Mouse (Mus musculus) NIH3T3 (cell line): ENCODE measurements around the gene Xylt1.

Experiments
- DNase-seq: peaks from one replicate; pipeline ENCODE4 v3.0.0-alpha.2; 2012; ENCODE audit warnings: low read depth

The Xylt1 gene

DNA sequence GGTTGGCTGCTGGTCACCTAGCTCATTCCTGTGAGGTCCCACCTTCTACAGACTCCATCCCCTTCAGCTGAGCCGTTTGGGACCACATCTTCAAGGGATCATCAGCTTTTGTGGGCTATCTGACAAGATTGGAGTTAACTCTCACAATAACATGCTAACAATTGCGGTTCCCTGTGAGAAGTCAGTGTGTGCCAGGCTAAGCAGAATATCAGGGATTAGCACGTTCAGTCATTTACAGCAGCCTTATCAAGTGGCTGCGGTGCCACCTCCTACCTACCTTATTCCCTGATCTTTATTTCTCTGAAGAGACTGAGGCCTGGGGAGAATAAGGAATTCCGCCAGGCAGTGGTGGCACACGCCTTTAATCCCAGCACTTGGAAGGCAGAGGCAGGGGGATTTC is 13.6 kb downstream of the Xylt1 start:
- DNase-seq: no peak

DNA sequence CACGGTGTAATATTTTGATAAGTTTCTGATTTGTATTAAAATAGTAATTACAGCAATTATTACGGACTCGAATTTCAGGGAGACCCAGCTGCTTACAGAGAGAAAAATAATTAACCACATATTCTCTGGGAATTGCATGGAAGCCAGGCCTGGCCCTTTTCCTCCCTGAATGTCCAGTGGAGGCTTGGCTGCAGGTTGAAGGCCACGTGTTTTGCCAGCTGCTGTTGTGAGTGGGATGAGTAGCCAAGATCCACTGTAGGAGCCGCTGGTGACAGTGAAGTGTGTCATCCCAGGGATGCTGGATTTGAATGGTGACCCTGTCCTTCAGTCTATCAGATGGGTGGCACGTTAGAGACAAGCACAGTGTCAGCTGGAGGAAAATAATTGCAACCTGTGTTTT is 14.7 kb downstream of the Xylt1 start:
- no peak for DNase-seq

DNA sequence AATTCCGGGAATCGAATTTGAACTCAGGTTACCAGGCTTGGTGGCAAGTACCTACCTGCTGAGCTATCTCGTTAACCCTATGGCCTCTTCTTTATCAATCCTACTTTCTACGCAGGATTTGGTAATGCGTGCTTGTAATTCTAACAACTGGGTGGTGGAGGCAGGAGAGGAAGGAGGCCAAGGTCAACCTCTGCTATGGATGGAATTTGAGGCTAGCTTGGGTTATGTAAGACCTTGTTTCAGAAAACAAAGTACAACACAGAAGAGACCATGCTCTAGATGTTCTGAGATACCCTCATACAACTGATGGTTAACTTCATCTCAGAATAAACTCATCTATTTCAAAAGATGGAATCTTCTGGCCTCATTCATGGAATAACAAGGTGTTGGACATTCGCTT is 17.1 kb downstream of the Xylt1 start:
- no peak for DNase-seq

DNA sequence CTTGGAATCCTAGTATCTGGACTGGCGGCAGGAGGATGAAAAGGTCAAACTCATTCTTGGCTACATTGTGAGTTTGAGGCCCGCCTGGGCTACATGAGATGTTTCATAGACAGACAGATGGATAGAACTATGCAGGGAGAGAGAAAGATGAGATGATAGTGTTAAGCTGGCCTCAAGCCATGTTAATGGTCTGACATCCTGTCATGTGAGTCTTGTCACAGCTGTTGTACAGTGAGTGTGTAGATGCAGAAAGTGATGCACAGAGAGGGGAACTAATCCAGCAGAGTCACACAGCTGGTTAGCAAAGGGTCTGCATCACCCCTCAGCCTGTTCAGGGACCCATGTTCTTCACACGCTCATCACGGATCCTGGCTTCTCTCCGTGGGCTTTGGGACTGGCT is 19.2 kb downstream of the Xylt1 start:
- no peak for DNase-seq

DNA sequence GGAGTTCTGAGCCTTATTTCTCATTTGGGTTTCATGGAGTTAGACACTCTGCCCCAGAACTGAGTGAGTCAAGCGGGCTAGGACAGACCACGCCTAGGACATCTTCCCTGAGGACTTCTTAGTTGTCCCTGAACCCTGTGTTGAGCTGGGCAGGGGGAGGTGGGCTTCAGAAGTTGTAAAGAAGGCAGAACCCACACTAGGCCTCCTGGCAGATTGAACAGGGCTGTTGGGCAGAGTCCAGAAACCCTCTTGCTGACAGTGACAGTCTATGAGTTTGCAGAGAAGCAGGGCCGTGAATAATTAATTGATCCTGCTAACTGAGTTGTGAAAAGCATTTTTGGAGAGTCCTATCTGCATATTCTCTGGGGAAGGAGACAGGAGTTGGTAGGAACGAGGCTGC is 20.8 kb downstream of the Xylt1 start:
- no peak for DNase-seq

DNA sequence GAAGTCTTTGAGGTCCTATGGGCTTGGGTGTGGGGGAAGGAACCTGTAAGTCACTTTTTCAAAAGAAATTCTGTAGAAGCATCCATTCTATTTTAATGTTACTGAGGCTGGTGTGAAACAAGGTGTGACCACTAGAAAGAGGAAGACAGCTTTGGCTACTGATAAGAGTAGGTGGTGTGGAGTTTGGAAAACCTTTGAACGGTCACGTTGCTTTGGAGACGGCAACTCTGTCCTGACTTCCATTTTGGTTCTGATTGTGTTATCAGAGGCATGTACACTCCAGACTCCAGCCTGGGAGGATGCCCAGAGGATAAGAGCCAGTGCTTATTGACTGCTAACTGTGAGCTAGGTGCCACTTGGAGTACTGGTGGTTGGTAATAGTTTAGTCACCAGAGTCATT is 25.6 kb downstream of the Xylt1 start:
- no peak for DNase-seq

DNA sequence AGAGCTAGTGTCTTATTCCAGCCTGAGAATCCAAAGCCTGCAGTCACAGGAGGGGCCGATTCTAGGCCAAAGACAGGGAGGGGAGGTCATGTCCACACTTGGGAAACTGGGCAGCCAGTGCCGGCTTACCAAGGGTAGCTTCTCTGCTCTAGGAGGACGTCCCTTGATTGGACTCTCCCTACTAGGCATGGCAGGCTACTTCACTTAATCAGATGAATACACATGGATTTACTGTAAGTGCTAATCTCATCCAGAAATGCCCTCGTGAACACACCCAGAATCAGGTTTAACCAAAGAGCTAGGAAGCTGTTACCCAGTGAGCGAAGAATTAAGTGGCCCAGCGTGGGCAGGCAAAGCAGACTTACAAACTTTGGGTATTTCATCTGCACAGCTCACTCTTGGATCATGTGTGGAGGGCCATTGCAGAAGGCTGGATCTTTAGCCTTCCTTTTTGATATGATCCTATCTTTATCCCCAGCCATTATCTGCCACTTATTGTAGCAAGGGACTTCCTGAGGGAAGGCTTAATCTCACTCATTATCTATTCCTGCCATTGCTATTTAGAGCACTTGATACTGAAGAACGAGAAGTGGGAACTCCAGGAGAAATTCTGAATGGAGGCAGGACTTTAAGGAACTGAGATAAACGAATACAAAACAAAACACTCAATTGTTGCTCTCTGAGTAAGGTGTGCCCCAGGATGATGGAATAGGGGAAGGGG is 28.6 kb downstream of the Xylt1 start:
- DNase-seq: no peak

DNA sequence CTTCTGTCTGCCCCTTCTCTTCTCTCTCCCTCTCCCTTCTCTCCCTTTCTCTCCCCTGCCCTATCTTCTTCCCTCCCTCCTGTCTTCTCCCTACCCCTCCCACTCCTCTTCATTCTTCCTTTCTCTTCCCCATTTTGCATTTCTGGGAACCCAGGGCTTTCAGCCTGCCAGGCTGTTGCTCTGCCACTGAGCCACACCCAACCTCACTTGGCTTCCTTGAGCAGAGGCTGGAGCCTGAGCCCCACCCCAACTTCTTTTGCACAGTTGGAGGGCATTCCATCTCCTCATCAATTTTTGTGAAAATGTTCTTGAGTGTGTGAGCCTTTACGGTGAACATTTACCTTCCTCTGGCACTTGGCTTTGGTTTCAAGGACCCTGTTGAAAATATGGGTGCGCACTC is 31.1 kb downstream of the Xylt1 start:
- no peak for DNase-seq

DNA sequence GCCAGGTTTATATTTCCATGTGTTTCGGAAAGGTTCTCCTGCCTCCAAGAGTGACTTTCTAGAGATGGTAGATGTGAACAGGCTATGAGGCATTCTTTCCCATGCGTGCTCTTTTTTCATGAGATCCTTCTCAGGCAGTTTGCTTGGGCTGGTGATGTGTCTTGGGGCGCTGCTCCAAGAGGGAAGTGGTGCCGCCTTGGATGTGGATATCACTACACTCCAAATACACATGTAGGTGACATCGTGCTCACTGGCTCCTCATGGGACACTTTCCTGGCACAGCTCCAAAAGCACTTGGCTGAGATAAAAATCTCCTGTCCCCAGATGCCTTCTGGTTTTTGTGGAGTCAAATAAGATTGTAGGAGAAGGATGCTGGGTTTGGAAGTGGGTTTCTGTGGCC is 31.6 kb downstream of the Xylt1 start:
- no peak for DNase-seq

DNA sequence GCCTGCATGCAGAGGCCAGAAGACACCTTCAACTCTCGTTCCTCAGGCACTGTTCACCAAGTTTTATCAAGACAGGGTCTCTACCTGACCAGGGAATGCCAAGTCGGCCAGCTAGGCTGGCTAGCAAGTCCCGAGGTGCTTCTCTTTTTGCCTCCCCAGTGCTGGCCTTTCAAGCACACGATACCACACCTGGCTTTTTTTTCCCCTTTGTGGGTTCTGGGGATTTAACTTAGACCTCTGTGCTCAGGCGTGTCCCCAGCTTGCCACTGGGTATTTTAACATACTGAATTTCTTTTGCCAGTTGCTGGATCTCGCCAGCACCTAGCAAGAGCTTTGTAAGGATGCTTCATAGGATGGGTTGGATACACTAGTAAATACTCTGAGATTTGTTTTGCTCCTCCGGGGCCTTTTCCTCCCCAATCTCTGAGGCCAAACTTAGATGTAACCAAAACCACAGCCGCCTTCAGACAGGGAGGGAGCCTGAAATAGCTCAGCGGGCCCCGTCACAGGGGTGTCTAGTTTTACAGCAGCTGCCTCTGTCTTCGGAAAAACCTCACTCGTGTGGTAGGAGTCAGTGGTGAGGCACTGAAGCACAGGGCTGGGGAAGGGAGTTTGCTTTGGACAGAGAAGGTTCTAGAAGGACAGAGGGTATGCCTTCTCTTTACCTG is 33.7 kb downstream of the Xylt1 start:
- DNase-seq: no peak

DNA sequence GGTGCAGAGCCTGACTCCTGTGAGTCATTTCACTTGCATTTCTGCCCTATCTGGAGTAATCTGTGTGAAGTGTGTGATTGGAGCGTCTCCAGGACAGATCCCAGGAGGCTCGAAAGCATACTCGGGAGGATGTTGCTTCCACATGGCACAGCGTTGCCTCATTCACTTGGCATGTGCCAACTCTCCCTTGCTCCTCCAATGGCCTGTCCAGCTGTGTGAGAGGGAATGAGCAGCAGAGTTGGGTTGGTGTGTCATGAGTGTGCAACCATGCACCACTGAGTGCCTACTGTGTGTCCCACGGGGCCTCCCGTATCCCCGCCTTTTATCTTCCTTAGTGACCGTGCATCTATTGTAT is 34.2 kb downstream of the Xylt1 start:
- DNase-seq: peak; percentile 1

DNA sequence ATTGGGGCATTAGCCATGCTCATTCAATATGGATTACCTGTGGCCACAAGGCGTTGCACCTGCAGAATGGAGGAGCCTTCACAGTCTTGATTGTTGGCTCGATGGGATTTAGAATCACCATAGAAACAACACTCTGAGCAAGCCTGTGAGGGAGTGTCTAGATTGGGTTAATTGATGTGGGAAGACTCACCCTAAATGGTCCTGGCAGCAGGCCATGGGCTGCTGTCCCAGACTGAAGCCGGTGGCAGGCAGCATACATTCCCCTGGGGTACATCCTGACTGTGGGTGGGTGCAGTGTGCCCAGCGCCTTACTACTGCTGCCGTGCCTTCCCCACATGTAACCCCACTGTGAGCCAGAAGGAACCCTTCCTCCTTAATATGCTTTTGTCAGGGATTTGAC is 38.3 kb downstream of the Xylt1 start:
- no peak for DNase-seq

DNA sequence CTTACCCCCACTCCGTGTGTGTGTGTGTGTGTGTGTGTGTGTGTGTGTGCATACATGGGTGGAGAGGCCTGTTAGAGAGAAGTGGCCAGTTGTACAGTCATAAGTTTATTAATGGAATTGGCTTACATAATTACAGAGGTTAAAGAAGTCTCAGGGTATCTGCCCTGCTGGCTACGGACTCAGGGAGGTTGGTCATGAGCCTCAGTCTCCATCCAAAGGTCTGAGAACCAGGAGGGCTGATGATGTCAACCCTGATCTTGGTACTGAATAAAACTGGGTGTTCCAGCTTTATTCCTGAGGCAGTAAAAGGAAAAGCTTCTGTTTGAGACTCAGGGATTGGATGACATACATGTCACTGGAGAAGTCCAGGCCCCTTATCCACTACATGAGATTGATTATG is 39.1 kb downstream of the Xylt1 start:
- DNase-seq: no peak

DNA sequence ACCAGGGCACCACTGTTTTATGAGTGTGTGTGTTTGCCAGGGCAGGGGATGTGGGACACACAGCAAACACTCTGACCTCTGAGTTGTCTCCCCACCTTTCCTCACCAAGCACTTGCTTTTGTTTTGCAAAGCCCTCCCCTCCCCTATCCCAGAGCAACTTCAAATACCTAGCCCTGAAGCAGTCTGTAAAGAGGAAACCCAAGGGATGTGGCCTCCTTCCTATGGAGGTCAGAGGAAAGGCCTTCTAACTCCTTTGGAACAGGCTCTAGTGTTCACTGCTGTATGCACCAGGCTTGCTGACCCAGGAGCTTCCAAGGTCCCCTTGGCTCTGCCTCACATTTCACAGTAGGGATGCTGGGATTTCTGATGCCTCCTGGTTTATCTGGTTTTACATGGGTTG is 39.5 kb downstream of the Xylt1 start:
- DNase-seq: no peak

DNA sequence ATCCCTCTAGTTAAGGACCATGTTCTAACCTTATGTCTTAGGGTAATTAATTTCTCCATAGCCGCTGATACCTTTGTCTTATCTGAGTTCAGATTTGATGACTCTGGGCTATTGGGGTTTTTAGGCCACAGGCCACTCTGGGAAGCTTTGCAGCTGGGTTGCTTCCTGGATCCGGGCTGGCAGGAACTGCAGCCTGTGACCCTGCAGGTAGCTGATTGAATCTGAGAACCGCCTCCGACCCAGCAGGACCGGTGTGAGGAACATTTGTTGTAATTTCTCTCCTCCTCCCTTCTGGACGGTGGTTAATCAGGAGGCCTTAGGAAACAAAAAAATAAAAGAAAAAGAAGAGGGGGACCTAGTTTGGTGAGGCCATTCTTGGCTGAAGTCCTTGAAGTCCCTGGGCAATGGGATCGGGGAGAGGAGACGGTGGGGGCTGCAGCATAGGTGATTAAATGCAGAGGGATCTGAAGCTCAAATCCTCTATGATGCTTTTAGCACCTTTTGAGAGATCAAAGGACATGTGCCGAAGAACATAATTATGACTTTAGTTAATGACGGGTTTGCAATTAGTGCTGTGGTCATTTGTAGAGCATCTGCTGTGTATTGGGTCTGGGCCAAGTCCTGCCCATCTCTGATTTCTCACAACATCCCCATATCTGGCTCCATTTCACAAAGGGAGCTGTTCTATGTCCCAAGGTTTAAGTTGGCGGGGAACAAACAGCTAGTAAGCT is 40.2 kb downstream of the Xylt1 start:
- no peak for DNase-seq

DNA sequence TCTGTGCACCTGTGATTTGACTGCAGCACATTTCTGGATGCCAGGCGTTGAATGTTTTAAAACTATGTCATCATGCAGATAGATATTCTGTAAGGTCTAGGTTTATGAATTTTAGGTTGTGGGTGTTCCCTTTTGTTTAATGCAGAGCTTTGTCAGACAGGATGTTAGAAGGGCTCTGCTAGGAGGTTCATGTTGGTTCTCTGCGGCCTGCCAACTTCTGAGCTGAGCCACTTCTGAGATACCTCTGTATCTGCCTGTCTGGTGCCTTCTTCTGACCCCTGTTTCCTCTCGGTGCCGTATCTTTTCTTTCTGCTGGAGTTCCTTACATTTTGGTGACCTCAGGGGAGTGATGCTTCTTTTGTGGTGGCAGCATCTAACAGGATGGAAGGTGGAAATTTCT is 44.1 kb downstream of the Xylt1 start:
- no peak for DNase-seq

DNA sequence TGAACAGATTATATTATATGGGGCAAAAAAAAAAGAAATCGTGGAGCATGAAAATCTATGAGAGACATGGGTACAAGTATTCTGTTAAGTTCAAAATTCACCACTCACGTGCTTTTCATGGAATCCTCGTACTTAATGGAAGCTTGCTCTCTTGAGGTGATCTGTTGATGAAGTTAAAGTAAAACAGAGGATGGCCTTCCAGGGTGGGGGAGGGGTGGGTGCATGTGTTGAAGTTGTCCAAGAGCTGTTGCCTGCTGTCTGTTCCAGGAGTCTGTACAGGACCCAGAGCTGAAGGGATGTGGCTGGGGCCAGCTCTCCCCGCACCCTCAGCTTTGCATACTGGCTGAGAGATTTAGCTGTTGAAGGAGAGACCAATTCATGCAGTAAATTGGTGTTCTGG is 45.6 kb downstream of the Xylt1 start:
- no peak for DNase-seq

DNA sequence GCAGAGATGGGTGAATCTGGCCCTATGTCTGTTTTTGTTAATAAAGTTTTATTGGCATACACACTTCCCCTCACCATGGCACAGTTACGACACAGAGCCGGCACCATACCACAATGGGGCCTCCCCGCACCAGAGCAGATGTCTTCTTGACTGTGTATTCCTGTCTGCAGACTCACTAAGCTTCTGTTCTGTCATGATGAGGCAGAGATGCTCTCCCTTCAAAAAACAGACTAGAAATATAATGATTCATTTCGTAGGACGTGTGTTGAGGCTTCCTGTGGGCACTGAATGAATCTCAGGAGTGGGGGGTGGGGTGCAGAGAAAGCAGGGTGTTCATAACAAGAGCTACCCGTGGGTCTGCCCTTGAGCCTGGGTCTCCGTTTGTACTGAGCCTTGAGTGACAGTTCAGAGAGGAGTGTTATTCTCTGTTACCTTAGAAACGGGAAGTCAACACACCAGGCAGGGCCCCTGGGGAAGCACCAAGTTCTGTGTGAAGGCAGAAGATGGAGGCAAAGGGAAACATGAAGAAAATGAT is 48.0 kb downstream of the Xylt1 start:
- DNase-seq: no peak

DNA sequence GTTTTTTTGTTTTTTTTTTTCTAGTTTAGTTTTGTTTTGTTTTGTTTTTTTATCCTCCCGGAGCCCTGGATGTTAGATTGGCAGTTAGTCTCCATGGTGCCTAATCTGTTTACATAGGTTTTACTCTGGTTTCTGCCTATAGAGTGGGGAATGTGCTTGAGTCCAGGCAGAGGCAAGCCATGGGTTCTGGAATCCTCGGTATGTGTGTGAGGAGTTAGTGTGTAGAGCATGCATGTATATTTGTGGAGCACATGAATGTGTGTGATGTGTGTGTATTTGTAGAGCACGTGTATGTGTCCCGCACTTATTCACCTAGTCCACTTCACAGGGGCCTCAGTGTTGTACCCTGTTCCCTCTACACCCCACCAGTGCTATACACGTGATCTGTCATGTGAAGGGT is 48.7 kb downstream of the Xylt1 start:
- DNase-seq: no peak

DNA sequence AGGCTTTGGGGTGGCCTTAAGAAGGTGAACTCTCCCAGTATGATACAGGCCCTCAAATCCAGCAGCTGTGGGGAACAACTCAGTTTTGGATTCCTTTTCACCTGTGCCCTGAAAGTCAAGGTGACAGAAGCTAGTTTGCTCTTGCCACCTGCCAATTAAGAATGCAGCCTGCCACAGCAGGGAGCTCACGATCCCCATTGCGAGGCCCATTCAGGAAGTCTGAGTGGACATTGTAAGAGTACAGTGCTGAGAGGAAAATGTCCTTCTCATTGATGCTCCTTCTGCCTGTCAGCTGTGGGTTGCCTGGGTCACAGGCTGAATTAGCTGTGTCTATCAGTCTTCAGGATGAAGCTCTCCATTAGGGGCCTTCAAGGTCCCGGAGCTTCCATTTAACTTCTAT is 49.1 kb downstream of the Xylt1 start:
- DNase-seq: no peak

DNA sequence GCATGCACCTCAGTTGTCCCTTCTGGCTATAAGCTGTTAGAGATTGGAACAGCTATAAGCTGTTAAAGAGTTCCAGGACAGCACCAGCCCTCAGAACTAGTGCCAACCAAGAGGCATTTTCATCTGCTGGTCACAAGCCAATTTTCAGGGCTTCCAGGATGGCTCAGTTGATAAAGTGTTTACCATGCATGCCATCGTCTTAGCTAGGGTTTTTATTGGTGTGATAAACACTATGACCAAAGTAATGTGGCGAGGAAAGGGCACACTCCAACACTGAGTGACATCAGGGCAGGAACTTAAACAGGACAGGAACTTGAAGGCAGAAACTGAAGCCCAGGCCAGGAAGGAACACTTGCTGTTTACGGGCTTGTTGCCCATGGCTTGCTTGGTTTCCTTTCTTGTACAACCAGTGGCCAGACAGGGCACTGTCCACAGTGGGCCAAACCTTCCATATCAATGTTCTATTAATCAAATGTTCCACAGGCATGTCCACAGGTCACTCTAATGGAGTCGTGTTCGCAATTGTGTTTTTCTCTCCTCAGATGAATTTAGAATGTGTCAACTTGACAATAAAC is 49.7 kb downstream of the Xylt1 start:
- no peak for DNase-seq

DNA sequence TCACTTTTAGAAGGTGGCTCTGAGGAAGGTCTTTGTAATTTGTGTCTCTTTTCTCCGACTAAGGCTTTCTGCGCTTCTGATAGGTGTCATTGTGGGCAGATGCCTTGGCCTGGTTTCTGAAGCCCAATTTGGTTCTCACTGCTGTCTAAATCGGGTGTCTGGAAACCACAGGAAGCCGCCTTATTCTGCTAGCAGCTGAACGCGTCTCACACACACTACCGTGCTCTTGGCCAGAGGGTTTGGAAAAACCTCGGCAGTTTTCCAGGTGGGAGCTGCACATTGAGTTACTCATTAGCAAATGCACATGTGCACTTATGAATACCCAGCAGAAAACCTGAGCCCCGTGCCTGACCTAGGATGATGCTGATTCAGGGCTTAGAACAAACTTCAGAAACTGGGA is 52.9 kb downstream of the Xylt1 start:
- DNase-seq: peak; percentile 2

DNA sequence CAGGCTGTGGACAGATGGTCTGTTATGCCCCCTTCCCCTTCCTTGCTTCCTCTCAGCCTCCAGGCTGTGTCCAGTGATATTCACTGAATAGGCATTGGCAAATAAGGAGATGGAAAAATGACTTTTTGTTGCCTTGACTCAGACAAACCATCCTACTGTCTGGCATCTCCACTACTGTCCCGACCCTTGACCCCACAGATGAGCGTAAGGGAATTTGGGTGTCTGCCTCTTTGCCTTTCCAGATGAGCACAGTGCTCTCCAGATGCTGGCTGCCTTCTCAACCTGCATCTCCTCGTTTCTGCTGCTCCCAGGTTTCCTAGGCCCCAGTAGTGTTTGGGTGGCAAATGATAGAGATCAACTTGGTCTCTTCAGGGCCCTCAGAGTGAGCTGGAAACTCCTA is 54.3 kb downstream of the Xylt1 start:
- DNase-seq: no peak
